Mouse (Mus musculus) ES-E14 (cell line): ENCODE measurements around the gene Tmem119.

Experiments
- CHD2 ChIP-seq: IDR thresholded peaks from 2 replicates; pipeline ENCODE4 v1.6.1; 2014; ENCODE audit warnings: mild to moderate bottlenecking, low read depth, low read length, inconsistent platforms
- MAFK ChIP-seq: IDR thresholded peaks from 2 replicates; pipeline ENCODE4 v1.6.1; 2014; ENCODE audit warnings: mild to moderate bottlenecking, low read depth, low read length, inconsistent platforms; ENCODE audit not compliant: insufficient read depth

DNA sequence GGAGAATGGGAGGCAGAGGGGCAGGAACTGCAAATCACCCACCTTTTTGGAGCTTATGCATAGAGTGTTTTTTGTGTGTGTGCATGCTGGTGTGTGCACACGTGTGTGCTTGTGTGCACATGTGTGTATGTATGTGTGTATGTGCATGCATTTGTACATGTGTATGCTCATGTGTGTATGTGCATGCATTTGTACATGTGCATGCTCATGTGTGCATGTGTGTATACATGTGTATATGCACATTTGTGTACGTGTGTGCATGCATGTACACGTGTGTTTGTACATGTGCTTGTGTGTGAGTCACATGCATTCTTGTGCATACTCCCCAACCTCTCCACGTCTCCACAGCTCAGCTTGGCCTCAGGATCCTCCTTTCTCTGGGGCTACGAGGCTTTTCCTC lies 30.5 kb upstream of the Tmem119 start:
- TF ChIP-seq CHD2: no peak
- no peak for TF ChIP-seq MAFK
